Mouse (Mus musculus): Measurements from ENCODE around the gene Crip3.

The Crip3 gene

GRCm38 (mm10) chr17:46455110-46455691 lies 26.5 kb downstream of the Crip3 start:
- no peak for DNase-seq (ENCODE audit: low spot score in 2 of 2)

- no peak for DNase-seq (ENCODE audit: low spot score in 2 of 2)
Observed at GRCm38 (mm10) chr17:46457791-46458190, 29.1 kb downstream of the Crip3 start.

- no peak for DNase-seq (ENCODE audit: low spot score in 2 of 2)
Observed at GRCm38 (mm10) chr17:46458439-46458838, 29.7 kb downstream of the Crip3 start.

GRCm38 (mm10) chr17:46460673-46461072 lies 31.9 kb downstream of the Crip3 start:
- DNase-seq (ENCODE audit: low spot score in 2 of 2): no peak

- DNase-seq (ENCODE audit: low spot score in 2 of 2): no peak
Observed at GRCm38 (mm10) chr17:46461347-46461746, 32.6 kb downstream of the Crip3 start.

GRCm38 (mm10) chr17:46462226-46462625 lies 33.5 kb downstream of the Crip3 start:
- DNase-seq (ENCODE audit: low spot score in 2 of 2): no peak

- DNase-seq (ENCODE audit: low spot score in 2 of 2): no peak
Observed at GRCm38 (mm10) chr17:46467830-46468229, 39.1 kb downstream of the Crip3 start.

- no peak for DNase-seq (ENCODE audit: low spot score in 2 of 2)
Observed at GRCm38 (mm10) chr17:46476601-46477000, 47.9 kb downstream of the Crip3 start.

- no peak for DNase-seq (ENCODE audit: low spot score in 2 of 2)
Observed at GRCm38 (mm10) chr17:46477286-46477685, 48.6 kb downstream of the Crip3 start.

Measured in right cerebral cortex, postnatal 10 days (tissue).